Comparison of ENCODE assay signal across 16 mouse cellular contexts in the genomic region with DNA sequence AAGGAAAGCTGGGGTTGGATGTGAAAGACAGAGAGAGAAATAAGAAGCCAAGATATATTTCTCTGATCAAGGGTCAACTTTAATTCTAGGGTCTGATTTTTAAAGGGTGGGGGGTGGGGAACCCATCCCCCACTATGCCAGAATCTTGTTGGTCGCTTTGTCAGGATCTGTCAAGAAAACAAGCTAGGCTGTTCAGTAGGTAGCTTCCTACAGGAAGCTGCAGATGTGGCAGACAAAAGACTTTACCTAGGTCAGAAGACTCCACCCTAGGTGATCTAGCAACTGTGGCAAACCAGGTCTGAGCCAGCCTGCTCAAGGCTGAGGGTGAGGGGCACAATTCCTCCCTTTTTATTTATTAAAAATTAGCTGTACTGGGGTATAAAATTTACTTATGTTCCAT.
"Had no signal": no experiment of that assay in that cellular context is flagged by ENCODE, and none has a peak within 500 bp of the region (broad histone marks: within the 10 kb centered on the region; RNA-seq: fewer than 3 reads in every experiment).

No protein-coding gene starts in this region.

- H3K9me3 ChIP-seq: lung, embryonic 15.5 days; megakaryocyte, embryonic 14.5 days; midbrain, embryonic 13.5 days; midbrain, embryonic 15.5 days; neural tube, embryonic 12.5 days; stomach, embryonic 15.5 days had no signal

- H3K4me1 ChIP-seq: lung, embryonic 15.5 days; megakaryocyte, embryonic 14.5 days; midbrain, embryonic 15.5 days; neural tube, embryonic 12.5 days; stomach, embryonic 15.5 days had no signal

- H3K27me3 ChIP-seq: lung, embryonic 15.5 days; megakaryocyte, embryonic 14.5 days; midbrain, embryonic 13.5 days; midbrain, embryonic 15.5 days; neural tube, embryonic 12.5 days; stomach, embryonic 15.5 days had no signal

- DNase-seq: liver, postnatal 0 days; lung, adult 2 months; lung, postnatal 14 days; lung, postnatal 36 days; right cerebral cortex, adult 18-20 months; thymus, adult 2 months; thymus, postnatal 25 days; thymus, postnatal 4 days had no signal

- H3K27ac ChIP-seq: lung, embryonic 15.5 days; macrophage; midbrain, embryonic 13.5 days; midbrain, embryonic 15.5 days; neural tube, embryonic 12.5 days; stomach, embryonic 15.5 days; stomach, postnatal 0 days had no signal

- H3K36me3 ChIP-seq: lung, embryonic 15.5 days; midbrain, embryonic 13.5 days; midbrain, embryonic 15.5 days; neural tube, embryonic 12.5 days; stomach, embryonic 15.5 days had no signal

- H3K9ac ChIP-seq: liver, postnatal 0 days; lung, embryonic 15.5 days; midbrain, embryonic 13.5 days; midbrain, embryonic 15.5 days; neural tube, embryonic 12.5 days; stomach, embryonic 15.5 days had no signal

- H3K4me3 ChIP-seq: lung, embryonic 15.5 days; megakaryocyte, embryonic 14.5 days; midbrain, embryonic 13.5 days; midbrain, embryonic 15.5 days; neural tube, embryonic 12.5 days; stomach, embryonic 15.5 days had no signal
